Mouse (Mus musculus) E14TG2a.4 (cell line): ENCODE measurements around the gene Hoxb3.

ENCODE experiments used
- CTCF ChIP-seq: conservative IDR thresholded peaks from 2 replicates; pipeline ENCODE4 v1.5.1; 2014; ENCODE audit warnings: low read length
- NANOG ChIP-seq: IDR thresholded peaks from 2 replicates; pipeline ENCODE4 v1.6.1; 2014; ENCODE audit warnings: borderline replicate concordance, low read length, mixed read lengths

DNA sequence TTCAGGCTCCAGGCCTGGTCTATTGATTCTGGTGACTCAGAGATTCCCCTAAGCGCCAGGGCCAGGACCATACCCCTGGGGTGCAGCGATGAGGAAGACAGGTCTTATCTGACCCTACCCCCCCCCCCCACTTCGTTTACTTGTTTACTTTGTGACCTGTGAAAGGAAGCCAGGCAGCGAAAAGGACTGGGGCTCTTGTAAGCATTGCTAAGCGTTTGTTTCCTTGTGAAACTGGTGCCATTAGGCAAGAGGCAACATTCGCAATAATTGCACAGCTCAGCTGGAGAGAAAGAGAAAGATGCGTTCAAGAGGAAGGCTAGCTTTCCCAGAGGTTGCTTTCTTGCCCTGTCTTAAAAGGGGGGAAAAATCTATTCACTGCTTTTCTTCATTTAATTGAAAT lies 46.0 kb downstream of the Hoxb3 start:
- no peak for TF ChIP-seq NANOG
- TF ChIP-seq CTCF = no peak
